Mouse (Mus musculus): ENCODE results near the gene Rbm39. TPM values are rescaled to one million over a fixed set of nuclear protein-coding genes. Genes with fewer than 3 reads are reported as not detected.

Rbm39 gene
- polyA plus RNA-seq, 1 experiment from 2014 or later = 423 TPM

DNA sequence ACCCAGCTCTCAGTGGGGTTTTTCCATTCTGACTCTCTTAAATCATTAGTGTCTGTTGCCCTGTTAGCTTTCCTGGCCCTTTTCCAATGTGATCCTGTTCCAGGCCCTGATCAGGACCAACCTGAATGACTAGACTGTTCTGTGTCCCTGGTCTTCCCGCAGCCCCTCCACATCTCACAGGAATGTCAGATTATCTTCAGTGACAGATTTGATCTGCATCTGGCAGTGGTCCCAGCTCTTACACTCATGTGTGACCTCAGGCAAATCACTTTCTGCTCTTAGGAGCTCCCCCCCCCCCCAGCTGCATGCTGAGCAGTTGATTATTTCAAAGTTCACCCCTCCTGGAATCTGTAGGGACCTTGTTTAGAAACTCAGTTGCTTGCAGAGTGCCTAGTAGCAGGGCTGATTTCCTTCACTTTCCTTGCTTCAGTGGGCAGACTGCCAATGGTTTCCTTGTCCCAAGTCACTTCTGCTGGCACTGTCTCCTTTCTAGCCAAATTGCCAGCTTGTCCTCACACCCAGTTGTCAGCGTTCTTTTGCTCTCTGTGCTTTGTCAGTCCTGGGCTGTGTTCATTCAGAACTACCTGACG lies 22.9 kb upstream of the Rbm39 start:
- Histone ChIP-seq H3K4me2 (ENCODE audit: low read length) (peak overlapping the region; percentile 41), H3K9ac (ENCODE audit: low read length) (0 out of 2 replicates have a peak overlapping the region, but pooled peaks have one; percentile 5), H3K36me3 (ENCODE audit: control insufficient read depth, insufficient read depth, low read length) (peaks cover 20% of the 10 kb centered on the region; the same call in 1 of the 2 replicates), H3K27ac (replicated peaks in 1 of 2; ENCODE audit: control insufficient read depth in 1 of 2, insufficient read depth in 1 of 2, low read depth in 2 of 2, low read length in 2 of 2) (peak overlapping the region; percentile 78 to 86), H3K4me3 (ENCODE audit: control insufficient read depth in 1 of 2, insufficient read depth in 1 of 2, low read depth in 1 of 2, low read length in 2 of 2) (no peak overlapping the region; a peak in 1 of 4 replicates), H3K4me1 (ENCODE audit: control insufficient read depth in 2 of 2, insufficient read depth in 2 of 2, low read length in 2 of 2) (peaks cover 14 to 36% of the 10 kb centered on the region in 2 experiments), H3K9me3 (ENCODE audit: control insufficient read depth, low read length) (no peaks in the 10 kb centered on the region), H3K27me3 (ENCODE audit: control insufficient read depth, insufficient read depth, low read length) (no peaks in the 10 kb centered on the region)
- WGBS = 6% methylated on average over 3 of the region's 3 CpGs
- peak; percentile 72 for ATAC-seq (ENCODE audit: insufficient number of reproducible peaks, insufficient read depth, low FRiP score, low read depth)

DNA sequence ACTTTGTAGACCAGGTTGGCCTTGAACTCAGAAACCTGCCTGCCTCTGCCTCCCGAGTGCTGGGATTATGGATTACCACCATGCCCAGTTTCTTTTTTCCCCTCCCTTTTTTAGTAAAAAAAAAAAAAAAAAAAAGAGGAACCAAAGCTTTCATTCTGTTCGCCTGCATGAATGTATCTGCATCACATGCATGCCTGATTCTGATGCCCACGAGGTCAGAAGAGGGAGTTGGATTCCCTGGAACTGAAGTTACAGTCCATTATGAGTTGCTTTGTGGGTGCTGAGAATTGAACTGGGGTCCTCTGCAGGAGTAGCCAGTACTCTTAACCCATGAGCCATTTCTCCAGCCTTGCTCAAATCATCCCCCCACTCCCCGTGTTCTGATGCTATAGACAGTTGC lies 21.4 kb upstream of the Rbm39 start:
- H3K9ac ChIP-seq (ENCODE audit: low read length) = no peak overlapping the region
- ATAC-seq (ENCODE audit: insufficient number of reproducible peaks, insufficient read depth, low FRiP score, low read depth) = no peak
- H3K27ac ChIP-seq (replicated peaks in 1 of 2; ENCODE audit: control insufficient read depth in 1 of 2, insufficient read depth in 1 of 2, low read depth in 2 of 2, low read length in 2 of 2) = no peak overlapping the region
- H3K36me3 ChIP-seq (ENCODE audit: control insufficient read depth, insufficient read depth, low read length) = peaks cover 12% of the 10 kb centered on the region; the same call in 1 of the 2 replicates
- no peak overlapping the region for H3K4me3 ChIP-seq (ENCODE audit: control insufficient read depth in 1 of 2, insufficient read depth in 1 of 2, low read depth in 1 of 2, low read length in 2 of 2)
- H3K9me3 ChIP-seq (ENCODE audit: control insufficient read depth, low read length) = no peaks in the 10 kb centered on the region
- peaks cover 14 to 42% of the 10 kb centered on the region in 2 experiments for H3K4me1 ChIP-seq (ENCODE audit: control insufficient read depth in 2 of 2, insufficient read depth in 2 of 2, low read length in 2 of 2)
- 93% methylated on average over 4 of the region's 4 CpGs for WGBS
- no peak overlapping the region for H3K4me2 ChIP-seq (ENCODE audit: low read length)
- H3K27me3 ChIP-seq (ENCODE audit: control insufficient read depth, insufficient read depth, low read length) = no peaks in the 10 kb centered on the region

DNA sequence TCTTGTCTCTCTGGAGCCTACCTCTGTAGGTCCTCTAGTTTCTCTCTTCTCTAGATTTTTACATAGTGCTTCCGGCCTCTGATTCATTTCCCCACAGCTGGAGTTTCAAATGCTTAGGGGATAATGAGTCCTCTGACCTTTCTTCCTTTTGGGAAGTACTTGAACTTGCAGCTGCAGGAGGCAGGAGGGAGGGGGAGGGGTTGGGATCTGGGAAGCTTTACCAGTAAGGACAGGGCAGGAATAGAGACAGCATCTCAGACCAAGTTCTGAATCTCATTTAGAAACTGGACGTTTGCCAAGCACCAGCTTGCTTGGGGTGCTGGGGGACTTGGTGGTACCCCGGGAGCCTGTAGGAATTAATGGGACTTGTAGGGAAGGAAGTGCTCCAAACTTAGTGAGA lies 19.9 kb upstream of the Rbm39 start:
- Histone ChIP-seq H3K27ac (replicated peaks in 1 of 2; ENCODE audit: control insufficient read depth in 1 of 2, insufficient read depth in 1 of 2, low read depth in 2 of 2, low read length in 2 of 2) (no peak overlapping the region), H3K4me3 (ENCODE audit: control insufficient read depth in 1 of 2, insufficient read depth in 1 of 2, low read depth in 1 of 2, low read length in 2 of 2) (no peak overlapping the region), H3K27me3 (ENCODE audit: control insufficient read depth, insufficient read depth, low read length) (no peaks in the 10 kb centered on the region), H3K36me3 (ENCODE audit: control insufficient read depth, insufficient read depth, low read length) (0 out of 2 replicates have a peak, but pooled peaks cover 8% of the 10 kb centered on the region), H3K4me2 (ENCODE audit: low read length) (no peak overlapping the region), H3K9ac (ENCODE audit: low read length) (no peak overlapping the region), H3K9me3 (ENCODE audit: control insufficient read depth, low read length) (no peaks in the 10 kb centered on the region), H3K4me1 (ENCODE audit: control insufficient read depth in 2 of 2, insufficient read depth in 2 of 2, low read length in 2 of 2) (peaks cover 17 to 45% of the 10 kb centered on the region in 2 experiments)
- no peak for ATAC-seq (ENCODE audit: insufficient number of reproducible peaks, insufficient read depth, low FRiP score, low read depth)
- whole genome bisulfite sequencing = 61% methylated on average over 3 of the region's 3 CpGs

DNA sequence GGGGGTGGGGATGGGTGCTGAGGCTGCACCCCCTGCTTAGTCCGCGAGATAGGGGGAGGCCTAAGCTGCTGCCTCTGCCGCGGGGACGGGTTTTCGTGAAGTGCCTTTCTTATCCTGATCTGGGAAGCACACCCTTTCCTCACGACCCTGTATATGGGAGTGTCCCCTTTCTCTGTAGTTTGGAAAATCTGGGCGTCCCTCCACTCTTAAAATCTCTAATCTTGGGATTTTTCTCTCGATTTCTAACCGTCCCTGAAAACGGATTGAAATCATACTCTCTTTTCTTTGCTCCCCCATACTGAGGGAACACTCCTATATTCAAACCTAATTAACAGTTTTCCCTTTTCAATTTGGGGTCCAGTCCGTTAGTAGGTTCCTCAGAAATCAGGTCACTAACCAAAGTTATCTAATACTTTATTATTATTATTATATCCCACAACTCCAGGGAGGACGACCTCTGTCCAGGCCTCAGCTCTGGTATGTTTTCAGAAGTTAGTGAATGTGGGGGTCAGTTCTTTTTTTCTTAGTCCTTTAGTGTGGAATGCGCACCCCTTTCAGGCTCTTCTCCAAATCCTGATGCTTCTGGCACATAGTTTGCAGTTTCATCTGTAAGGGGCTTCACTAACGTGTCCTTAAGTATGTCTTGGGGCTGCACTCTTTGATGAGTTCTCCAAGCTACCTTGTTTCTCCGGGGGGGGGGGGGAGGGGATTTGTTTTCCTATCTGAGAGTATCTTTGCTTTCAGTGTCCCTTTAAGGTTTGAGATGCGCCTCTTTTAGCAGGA lies 17.3 kb upstream of the Rbm39 start:
- Histone ChIP-seq H3K4me2 (ENCODE audit: low read length) (peak overlapping the region; percentile 68), H3K9ac (ENCODE audit: low read length) (peak overlapping the region; percentile 86), H3K27me3 (ENCODE audit: control insufficient read depth, insufficient read depth, low read length) (no peaks in the 10 kb centered on the region), H3K36me3 (ENCODE audit: control insufficient read depth, insufficient read depth, low read length) (0 out of 2 replicates have a peak, but pooled peaks cover 8% of the 10 kb centered on the region), H3K4me3 (ENCODE audit: control insufficient read depth in 1 of 2, insufficient read depth in 1 of 2, low read depth in 1 of 2, low read length in 2 of 2) (peak overlapping the region; percentile 62 to 63), H3K4me1 (ENCODE audit: control insufficient read depth in 2 of 2, insufficient read depth in 2 of 2, low read length in 2 of 2) (peaks cover 9 to 30% of the 10 kb centered on the region in 2 experiments; a peak in 3 of 4 replicates), H3K27ac (replicated peaks in 1 of 2; ENCODE audit: control insufficient read depth in 1 of 2, insufficient read depth in 1 of 2, low read depth in 2 of 2, low read length in 2 of 2) (peak overlapping the region; percentile 60 to 96), H3K9me3 (ENCODE audit: control insufficient read depth, low read length) (no peaks in the 10 kb centered on the region)
- WGBS = 3% methylated on average over 17 of the region's 17 CpGs
- ATAC-seq (ENCODE audit: insufficient number of reproducible peaks, insufficient read depth, low FRiP score, low read depth) = no peak

DNA sequence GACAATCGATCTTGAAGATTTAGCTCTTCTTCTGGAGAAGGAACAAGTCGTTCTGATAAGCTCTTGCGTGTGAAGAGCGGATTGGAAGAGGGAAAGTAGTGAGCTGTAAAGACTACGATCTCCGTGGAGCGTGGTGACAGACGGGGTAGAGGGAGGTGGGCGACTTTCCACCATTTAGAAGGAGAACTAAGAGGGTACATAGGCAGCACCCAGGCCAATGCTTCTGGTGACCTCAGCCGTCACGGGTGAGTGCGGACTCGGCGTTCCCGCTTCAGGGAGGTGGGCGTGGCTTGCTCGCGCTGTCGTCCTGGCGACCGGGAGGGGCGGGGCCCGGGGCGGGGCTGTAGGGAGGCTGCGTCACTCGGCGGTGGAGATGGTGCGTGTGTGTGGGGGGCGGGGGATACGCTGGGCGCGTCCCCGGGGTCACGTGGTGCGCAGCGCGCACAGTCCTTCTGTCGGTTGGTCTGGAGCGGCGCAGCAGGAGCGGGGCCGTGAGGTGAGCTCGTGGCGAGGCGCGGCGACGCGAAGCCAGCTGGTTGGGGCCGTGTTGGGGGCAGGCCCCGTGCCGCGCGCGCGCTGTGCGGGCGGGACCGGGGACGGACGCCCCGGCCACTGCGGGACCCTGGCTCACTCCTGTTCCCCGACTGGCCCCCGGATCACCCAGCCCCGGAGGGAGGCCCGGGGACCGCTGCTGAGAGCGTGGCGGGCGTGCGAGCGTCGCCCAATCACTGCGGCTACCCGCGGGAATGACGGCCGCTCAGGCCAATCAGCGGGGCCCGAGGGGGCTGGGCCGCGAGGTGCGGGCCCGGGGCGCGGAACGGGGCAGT lies 16.5 kb upstream of the Rbm39 start, which contains the start of gene Phf20:
Gene Phf20, plus strand, starts transcription at position 165 of the 827 bp plus-strand sequence.
- Histone ChIP-seq H3K4me2 (ENCODE audit: low read length) (peak within 1 kb of the TSS; percentile 68), H3K36me3 (ENCODE audit: control insufficient read depth, insufficient read depth, low read length) (0 out of 2 replicates have a peak, but pooled peaks cover 8% of the 10 kb centered on the region), H3K4me3 (ENCODE audit: control insufficient read depth in 1 of 2, insufficient read depth in 1 of 2, low read depth in 1 of 2, low read length in 2 of 2) (peak within 1 kb of the TSS; percentile 62 to 63), H3K27me3 (ENCODE audit: control insufficient read depth, insufficient read depth, low read length) (no peaks in the 10 kb centered on the region), H3K27ac (replicated peaks in 1 of 2; ENCODE audit: control insufficient read depth in 1 of 2, insufficient read depth in 1 of 2, low read depth in 2 of 2, low read length in 2 of 2) (peak within 1 kb of the TSS; percentile 80 to 96), H3K9ac (ENCODE audit: low read length) (peak within 1 kb of the TSS; percentile 86), H3K4me1 (ENCODE audit: control insufficient read depth in 2 of 2, insufficient read depth in 2 of 2, low read length in 2 of 2) (peaks cover 9 to 27% of the 10 kb centered on the region in 2 experiments; a peak in 3 of 4 replicates), H3K9me3 (ENCODE audit: control insufficient read depth, low read length) (no peaks in the 10 kb centered on the region)
- ATAC-seq (ENCODE audit: insufficient number of reproducible peaks, insufficient read depth, low FRiP score, low read depth) = peak; percentile 99
- WGBS = 1% methylated on average over 58 of the region's 88 CpGs

DNA sequence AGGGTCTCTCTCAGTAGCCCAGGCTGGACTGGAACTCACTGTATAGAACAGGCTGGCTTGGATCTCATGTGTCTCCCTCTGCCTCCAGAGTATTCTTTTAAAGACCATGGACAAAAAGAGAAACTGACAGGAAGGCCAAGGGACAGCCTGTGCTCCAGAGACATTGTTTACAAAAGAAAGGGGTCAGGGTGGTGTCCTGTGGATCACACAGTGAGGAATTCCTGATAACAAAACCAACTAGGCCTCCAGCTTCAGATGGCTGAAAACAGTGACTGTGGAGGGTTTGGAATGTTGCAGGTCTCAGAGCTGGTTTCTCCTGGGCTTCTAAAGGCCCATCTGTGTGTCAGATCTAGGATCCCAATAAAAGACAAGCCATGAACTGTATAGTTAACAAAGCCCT lies 14.5 kb upstream of the Rbm39 start:
- no peak overlapping the region for H3K4me3 ChIP-seq (ENCODE audit: control insufficient read depth in 1 of 2, insufficient read depth in 1 of 2, low read depth in 1 of 2, low read length in 2 of 2)
- H3K4me1 ChIP-seq (ENCODE audit: control insufficient read depth in 2 of 2, insufficient read depth in 2 of 2, low read length in 2 of 2) = peaks cover 8 to 22% of the 10 kb centered on the region in 2 experiments; a peak in 3 of 4 replicates
- no peak overlapping the region for H3K27ac ChIP-seq (replicated peaks in 1 of 2; ENCODE audit: control insufficient read depth in 1 of 2, insufficient read depth in 1 of 2, low read depth in 2 of 2, low read length in 2 of 2)
- H3K27me3 ChIP-seq (ENCODE audit: control insufficient read depth, insufficient read depth, low read length) = no peaks in the 10 kb centered on the region
- no peak for ATAC-seq (ENCODE audit: insufficient number of reproducible peaks, insufficient read depth, low FRiP score, low read depth)
- no peaks in the 10 kb centered on the region for H3K36me3 ChIP-seq (ENCODE audit: control insufficient read depth, insufficient read depth, low read length)
- no peaks in the 10 kb centered on the region for H3K9me3 ChIP-seq (ENCODE audit: control insufficient read depth, low read length)
- 0 out of 2 replicates have a peak overlapping the region, but pooled peaks have one; percentile 17 for H3K9ac ChIP-seq (ENCODE audit: low read length)
- no peak overlapping the region for H3K4me2 ChIP-seq (ENCODE audit: low read length)

Data from heart, embryonic 14.5 days (tissue).